7 mouse cellular contexts compared by ENCODE assay signal in genomic region chr5:110094030-110094846, GRCm38 (mm10). TPM values are rescaled to one million over a fixed set of nuclear protein-coding genes. Genes with fewer than 3 reads are reported as not detected.
DNase-seq lines count a peak whose midpoint lies in the region; ATAC-seq lines count a peak whose summit lies in the region.

Gene Gm35315, minus strand, starts transcription at chr5:110094420.

- H3K36me3 ChIP-seq in intestine, embryonic 14.5 days (ENCODE audit: control insufficient read depth, insufficient read depth, low read length), result no peaks in the 10 kb centered on the region

- peak within 1 kb of the TSS; percentile 55 for H3K27ac ChIP-seq in intestine, embryonic 14.5 days (ENCODE audit: low read depth)

- intact Hi-C loops in left cerebral cortex, postnatal 14 days (cut with DNase I), result loop anchor here (5.0 kb wide), 1 partner anchor 37 kb away; no protein-coding TSS in a partner anchor

- no peaks in the 10 kb centered on the region for H3K27me3 ChIP-seq in intestine, embryonic 14.5 days (replicated peaks; ENCODE audit: control insufficient read depth, insufficient read depth, low read length)

- H3K4me2 ChIP-seq in intestine, embryonic 14.5 days (ENCODE audit: low read length), result peak within 1 kb of the TSS; percentile 49

- ATAC-seq in intestine, embryonic 14.5 days (replicated peaks; ENCODE audit: low FRiP score, low TSS enrichment, low read depth), result peak; percentile 97
- ATAC-seq in megakaryocyte-erythroid progenitor cell, adult 5-6 weeks (replicated peaks; ENCODE audit: low FRiP score, low TSS enrichment, poor library complexity, severe bottlenecking), result peak; percentile 99

- peak within 1 kb of the TSS; percentile 42 for H3K4me3 ChIP-seq in intestine, embryonic 14.5 days (ENCODE audit: low read depth, low read length)

- H3K9me3 ChIP-seq in intestine, embryonic 14.5 days (ENCODE audit: control insufficient read depth, low read length), result no peaks in the 10 kb centered on the region

- 2% methylated on average over 25 of the region's 25 CpGs for WGBS in intestine, embryonic 14.5 days

- H3K4me1 ChIP-seq in intestine, embryonic 14.5 days (replicated peaks; ENCODE audit: control insufficient read depth, insufficient read depth, low read length), result no peaks in the 10 kb centered on the region

- DNase-seq in adrenal gland, adult 2 months, result peak; percentile 92
- peak; percentile 93 for DNase-seq in embryo, embryonic 11 days
- DNase-seq in gastrocnemius, postnatal 25 days, result peak; percentile 83
- peak; percentile 85 for DNase-seq in intestine, embryonic 14.5 days (ENCODE audit: low spot score)
- DNase-seq in left cerebral cortex, postnatal 14 days (ENCODE audit: low spot score in 2 of 2), result peak; percentile 89 to 92
- DNase-seq in right cerebral cortex, postnatal 36 days (ENCODE audit: low spot score in 2 of 2), result peak; percentile 84 to 88

- H3K9ac ChIP-seq in intestine, embryonic 14.5 days (ENCODE audit: low read length), result peak within 1 kb of the TSS; percentile 37

RNA-seq across cellular contexts. Expression of gene Gm35315, which starts in this region (rescaled TPM):
- under 1 TPM; 0.14 to 0.66 TPM for total RNA-seq in adrenal gland, adult 2 months (2021)
- polyA plus RNA-seq in adrenal gland, adult 2 months (2012; rRNA removed), result not detected in 2 replicates
- under 1 TPM; 0.21 to 0.26 TPM for total RNA-seq in gastrocnemius, postnatal 25 days (2021)
- polyA plus RNA-seq in intestine, embryonic 14.5 days (2014; fragmentation: Nextera tagmentation; extraction: Ambion mirVana), result 0.69 and 1.1 TPM in 2 replicates
- total RNA-seq in left cerebral cortex, postnatal 14 days (2021), result under 1 TPM; 0.42 to 0.53 TPM
- 3.3 and 5.4 TPM in 2 replicates for total RNA-seq in megakaryocyte-erythroid progenitor cell, adult 5-6 weeks (2014; fragmentation: Nextera tagmentation)
- 1.4 and 4.0 TPM in 2 replicates for total RNA-seq in megakaryocyte-erythroid progenitor cell, adult 5-6 weeks (2017)

Comparison
In these comparisons a context has a peak if more than half of its experiments do, and no peak if none do; other contexts are left out.
1. Peak in every context shown above with its lines: DNase-seq, ATAC-seq, H3K4me3 ChIP-seq and H3K27ac ChIP-seq.
2. Peak in DNase-seq in adrenal gland, adult 2 months; RNA of the gene not detected or under 1 TPM.
3. Peak in DNase-seq in gastrocnemius, postnatal 25 days; RNA of the gene not detected or under 1 TPM.
4. Peak in DNase-seq in left cerebral cortex, postnatal 14 days; RNA of the gene not detected or under 1 TPM.